ENCODE assay signal across 11 mouse cellular contexts in the genomic region with DNA sequence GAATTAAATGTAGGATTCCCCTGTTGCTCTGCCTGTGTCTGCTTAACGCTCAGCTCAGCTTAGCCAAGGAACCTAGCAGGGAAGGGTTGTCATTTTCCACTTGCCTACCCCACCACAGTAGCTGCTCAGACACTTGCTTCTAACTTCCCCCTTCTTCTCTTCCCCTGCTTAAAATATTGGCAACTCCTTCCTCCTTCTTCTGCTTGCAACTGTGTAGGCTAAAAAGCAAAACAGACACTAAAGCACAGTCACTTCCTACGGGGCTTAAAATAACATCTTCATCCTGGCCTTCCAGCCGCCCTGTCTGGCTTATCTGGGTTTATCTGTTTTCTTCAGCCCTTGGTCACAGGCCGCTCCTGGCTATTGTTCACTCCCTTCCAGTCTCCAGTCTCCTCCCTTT. TPM values are rescaled to one million over a fixed set of nuclear protein-coding genes. Genes with fewer than 3 reads are reported as not detected.
DNase-seq lines count a peak whose midpoint lies in the region; ATAC-seq and TF ChIP-seq lines count a peak whose summit lies in the region.
"Had no signal": no experiment of that assay in that cellular context is flagged by ENCODE, and none has a peak within 500 bp of the region (broad histone marks: within the 10 kb centered on the region; RNA-seq: fewer than 3 reads in every experiment).

No protein-coding gene starts in this region.

- no peak overlapping the region for H3K4me2 ChIP-seq in intestine, embryonic 16.5 days (ENCODE audit: low read depth, low read length)
- no peak overlapping the region for H3K4me2 ChIP-seq in intestine, postnatal 0 days (replicated peaks; ENCODE audit: low read depth)
- H3K4me2 ChIP-seq in heart, embryonic 13.5 days = 0 out of 2 replicates have a peak overlapping the region, but pooled peaks have one; percentile 8
- no peak overlapping the region for H3K4me2 ChIP-seq in stomach, embryonic 16.5 days (ENCODE audit: low read depth, low read length)
- H3K4me2 ChIP-seq: limb, embryonic 15.5 days had no signal

- no peak overlapping the region for H3K4me3 ChIP-seq in intestine, embryonic 16.5 days (ENCODE audit: low read length)
- H3K4me3 ChIP-seq in intestine, postnatal 0 days (ENCODE audit: low read depth, low read length) = no peak overlapping the region
- no peak overlapping the region for H3K4me3 ChIP-seq in heart, embryonic 13.5 days
- H3K4me3 ChIP-seq in stomach, embryonic 16.5 days (replicated peaks; ENCODE audit: low read length) = no peak overlapping the region
- H3K4me3 ChIP-seq: limb, embryonic 15.5 days had no signal

- no peaks in the 10 kb centered on the region for H3K36me3 ChIP-seq in intestine, embryonic 16.5 days (ENCODE audit: control insufficient read depth, insufficient read depth, low read length)
- no peaks in the 10 kb centered on the region for H3K36me3 ChIP-seq in intestine, postnatal 0 days (ENCODE audit: control insufficient read depth, insufficient read depth)
- no peaks in the 10 kb centered on the region for H3K36me3 ChIP-seq in heart, embryonic 13.5 days
- no peaks in the 10 kb centered on the region for H3K36me3 ChIP-seq in stomach, embryonic 16.5 days (ENCODE audit: control insufficient read depth, insufficient read depth, low read length)
- H3K36me3 ChIP-seq: limb, embryonic 15.5 days had no signal

- DNase-seq in right cerebral cortex, adult 2 months (ENCODE audit: low spot score in 2 of 2) = peak; percentile 31 to 39
- no peak for DNase-seq in right cerebral cortex, postnatal 14 days
- DNase-seq in ovary, adult 18-20 months (ENCODE audit: low spot score) = no peak
- no peak for DNase-seq in adrenal gland, adult 2 months

- H3K4me1 ChIP-seq in intestine, embryonic 16.5 days (ENCODE audit: control insufficient read depth, insufficient read depth, low read length) = peaks cover 18% of the 10 kb centered on the region
- H3K4me1 ChIP-seq in intestine, postnatal 0 days (replicated peaks; ENCODE audit: control insufficient read depth, insufficient read depth, low read length) = peaks cover 5% of the 10 kb centered on the region; the same call in 1 of the 2 replicates
- H3K4me1 ChIP-seq in heart, embryonic 13.5 days = peaks cover 35% of the 10 kb centered on the region
- peaks cover 20% of the 10 kb centered on the region for H3K4me1 ChIP-seq in stomach, embryonic 16.5 days (ENCODE audit: control insufficient read depth, insufficient read depth, low read length)

- ATAC-seq in intestine, embryonic 16.5 days = no peak
- no peak for ATAC-seq in intestine, postnatal 0 days
- no peak for ATAC-seq in heart, embryonic 13.5 days (ENCODE audit: extremely low read depth, insufficient number of reproducible peaks, low FRiP score, low TSS enrichment)
- ATAC-seq in stomach, embryonic 16.5 days (ENCODE audit: insufficient read depth, low FRiP score) = no peak
- ATAC-seq: Patski had no signal

- 34% methylated on average over 4 of the region's 4 CpGs for WGBS in intestine, embryonic 16.5 days
- WGBS in intestine, postnatal 0 days = 21% methylated on average over 4 of the region's 4 CpGs
- WGBS in heart, embryonic 13.5 days = 11% methylated on average over 4 of the region's 4 CpGs
- WGBS in stomach, embryonic 16.5 days = 26% methylated on average over 4 of the region's 4 CpGs

- TF ChIP-seq CTCF in intestine, postnatal 0 days (IDR thresholded peaks at IDR 0.05; ENCODE audit: low read depth) = no peak

- no peaks in the 10 kb centered on the region for H3K9me3 ChIP-seq in intestine, embryonic 16.5 days (ENCODE audit: control insufficient read depth, low read length)
- no peaks in the 10 kb centered on the region for H3K9me3 ChIP-seq in intestine, postnatal 0 days (ENCODE audit: control insufficient read depth)
- no peaks in the 10 kb centered on the region for H3K9me3 ChIP-seq in heart, embryonic 13.5 days
- H3K9me3 ChIP-seq in stomach, embryonic 16.5 days (replicated peaks; ENCODE audit: control insufficient read depth, low read length) = no peaks in the 10 kb centered on the region
- H3K9me3 ChIP-seq: limb, embryonic 15.5 days had no signal

- 0 out of 2 replicates have a peak overlapping the region, but pooled peaks have one; percentile 12 for H3K27ac ChIP-seq in intestine, embryonic 16.5 days (ENCODE audit: low read length)
- no peak overlapping the region for H3K27ac ChIP-seq in intestine, postnatal 0 days (ENCODE audit: low read depth, low read length)
- H3K27ac ChIP-seq in heart, embryonic 13.5 days (replicated peaks) = peak overlapping the region; percentile 81
- peak overlapping the region; percentile 22; the same call in 1 of the 2 replicates for H3K27ac ChIP-seq in stomach, embryonic 16.5 days (ENCODE audit: low read length)
- H3K27ac ChIP-seq: limb, embryonic 15.5 days had no signal

- no peak overlapping the region for H3K9ac ChIP-seq in intestine, embryonic 16.5 days (ENCODE audit: low read depth, low read length)
- no peak overlapping the region for H3K9ac ChIP-seq in intestine, postnatal 0 days (ENCODE audit: low read depth, low read length)
- H3K9ac ChIP-seq in heart, embryonic 13.5 days = peak overlapping the region; percentile 47; the same call in 1 of the 2 replicates
- H3K9ac ChIP-seq in stomach, embryonic 16.5 days (ENCODE audit: low read length) = 0 out of 2 replicates have a peak overlapping the region, but pooled peaks have one; percentile 3
- H3K9ac ChIP-seq: limb, embryonic 15.5 days had no signal

- H3K27me3 ChIP-seq in intestine, embryonic 16.5 days (replicated peaks; ENCODE audit: control insufficient read depth, insufficient read depth, low read length) = no peaks in the 10 kb centered on the region
- H3K27me3 ChIP-seq in intestine, postnatal 0 days (replicated peaks; ENCODE audit: control insufficient read depth, insufficient read depth, low read length) = no peaks in the 10 kb centered on the region
- H3K27me3 ChIP-seq in heart, embryonic 13.5 days (replicated peaks) = no peaks in the 10 kb centered on the region
- H3K27me3 ChIP-seq in stomach, embryonic 16.5 days (ENCODE audit: control insufficient read depth, insufficient read depth, low read length) = no peaks in the 10 kb centered on the region
- H3K27me3 ChIP-seq: limb, embryonic 15.5 days; Patski had no signal

RNA-seq across cellular contexts. Expression of gene Fabp6, which starts 31.2 kb away (rescaled TPM):
- 2.4 and 5.2 TPM in 2 replicates for polyA plus RNA-seq in intestine, embryonic 16.5 days (2015; fragmentation: Nextera tagmentation; extraction: Ambion mirVana)
- 88.4 and 127 TPM in 2 replicates for polyA plus RNA-seq in intestine, postnatal 0 days (2015; fragmentation: Nextera tagmentation; extraction: Ambion mirVana)
- polyA plus RNA-seq in heart, embryonic 13.5 days (2015; fragmentation: Nextera tagmentation; extraction: Ambion mirVana) = not detected in 2 replicates
- 3.1 and 3.2 TPM in 2 replicates for polyA plus RNA-seq in stomach, embryonic 16.5 days (2015; fragmentation: Nextera tagmentation; extraction: Ambion mirVana)
- total RNA-seq in adrenal gland, adult 2 months (2021) = not detected
- polyA plus RNA-seq in adrenal gland, adult 2 months (2012; rRNA removed) = not detected in 2 replicates
- polyA plus RNA-seq: heart, postnatal 0 days had no signal

RNA-seq across cellular contexts. Expression of gene 4933415A04Rik, which starts 45.7 kb away (rescaled TPM):
- 4.1 and 5.0 TPM in 2 replicates for polyA plus RNA-seq in intestine, embryonic 16.5 days (2015; fragmentation: Nextera tagmentation; extraction: Ambion mirVana)
- 5.3 and 7.9 TPM in 2 replicates for polyA plus RNA-seq in intestine, postnatal 0 days (2015; fragmentation: Nextera tagmentation; extraction: Ambion mirVana)
- polyA plus RNA-seq in heart, embryonic 13.5 days (2015; fragmentation: Nextera tagmentation; extraction: Ambion mirVana) = 4.7 and 5.0 TPM in 2 replicates
- polyA plus RNA-seq in stomach, embryonic 16.5 days (2015; fragmentation: Nextera tagmentation; extraction: Ambion mirVana) = 3.4 and 3.5 TPM in 2 replicates
- under 1 TPM; 0.32 to 0.45 TPM for total RNA-seq in adrenal gland, adult 2 months (2021)
- 0.08 and 0.23 TPM in 2 replicates for polyA plus RNA-seq in adrenal gland, adult 2 months (2012; rRNA removed)

RNA-seq across cellular contexts. Expression of gene Pwwp2a, which starts 49.2 kb away (rescaled TPM):
- 7.6 and 8.6 TPM in 2 replicates for polyA plus RNA-seq in intestine, embryonic 16.5 days (2015; fragmentation: Nextera tagmentation; extraction: Ambion mirVana)
- 12.1 and 12.5 TPM in 2 replicates for polyA plus RNA-seq in intestine, postnatal 0 days (2015; fragmentation: Nextera tagmentation; extraction: Ambion mirVana)
- 18.0 and 18.4 TPM in 2 replicates for polyA plus RNA-seq in heart, embryonic 13.5 days (2015; fragmentation: Nextera tagmentation; extraction: Ambion mirVana)
- 9.4 and 11.9 TPM in 2 replicates for polyA plus RNA-seq in stomach, embryonic 16.5 days (2015; fragmentation: Nextera tagmentation; extraction: Ambion mirVana)
- total RNA-seq in adrenal gland, adult 2 months (2021) = 10 to 100 TPM; 29.4 to 30.9 TPM
- polyA plus RNA-seq in adrenal gland, adult 2 months (2012; rRNA removed) = 7.8 and 12.8 TPM in 2 replicates

Comparison
In these comparisons a context has a peak if more than half of its experiments do, and no peak if none do; other contexts are left out.
1. DNase-seq: peak in right cerebral cortex, adult 2 months (2 of 2); none in right cerebral cortex, postnatal 14 days (single experiment), ovary, adult 18-20 months (single experiment) and adrenal gland, adult 2 months (single experiment).
2. RNA of gene Fabp6, which starts 31.2 kb away (polyA plus RNA-seq): 88.4 to 127 TPM in intestine, postnatal 0 days; 3.1 to 3.2 TPM in stomach, embryonic 16.5 days, 2.4 to 5.2 TPM in intestine, embryonic 16.5 days, not detected in heart, embryonic 13.5 days and not detected in adrenal gland, adult 2 months; every median in the first group is over 10 times any median in the second.
3. H3K9ac ChIP-seq: peak in heart, embryonic 13.5 days (single experiment) and stomach, embryonic 16.5 days (single experiment); none in intestine, embryonic 16.5 days (single experiment) and intestine, postnatal 0 days (single experiment).